9 mouse cellular contexts compared by ENCODE assay signal in the genomic region with DNA sequence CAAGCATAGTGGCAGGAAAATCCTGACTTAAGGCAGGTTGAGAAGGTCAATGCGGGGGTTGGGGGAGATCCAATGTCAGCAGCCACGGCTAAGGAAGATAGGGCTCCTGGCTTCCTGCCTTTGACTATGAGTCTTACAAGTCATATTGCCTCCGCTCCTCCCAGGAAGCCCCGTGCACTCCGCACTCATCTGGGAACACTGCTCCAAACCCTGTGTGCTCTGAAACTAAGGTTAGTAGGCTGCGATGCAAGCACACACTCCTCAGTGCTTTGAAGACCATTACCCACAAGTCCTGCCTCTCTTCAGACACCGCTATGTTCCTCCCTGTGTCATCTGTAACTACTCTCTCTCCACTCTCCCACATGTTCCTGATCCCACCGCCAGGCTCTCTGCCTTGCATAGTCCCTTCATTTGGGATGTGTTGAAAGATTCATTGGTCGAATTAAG.
A peak's percentile ranks its signal among the peaks of the same experiment; 100 is the strongest.
DNase-seq lines count a peak whose midpoint lies in the region; ATAC-seq and TF ChIP-seq lines count a peak whose summit lies in the region.
"Had no signal": no experiment of that assay in that cellular context is flagged by ENCODE, and none has a peak within 500 bp of the region (broad histone marks: within the 10 kb centered on the region; RNA-seq: fewer than 3 reads in every experiment).

No protein-coding gene starts in this region.

- peaks cover 3% of the 10 kb centered on the region; the same call in 1 of the 2 replicates for H3K36me3 ChIP-seq in liver, adult 2 months (ENCODE audit: control insufficient read depth, insufficient read depth, low read length)
- peaks cover 11% of the 10 kb centered on the region for H3K36me3 ChIP-seq in heart, embryonic 10.5 days
- peaks cover 8% of the 10 kb centered on the region for H3K36me3 ChIP-seq in kidney, embryonic 16.5 days (ENCODE audit: insufficient read depth, low read length)
- H3K36me3 ChIP-seq: G1E had no signal

- peaks cover 2% of the 10 kb centered on the region; the same call in 1 of the 2 replicates for H3K27me3 ChIP-seq in liver, adult 2 months (ENCODE audit: control insufficient read depth, insufficient read depth, low read length)
- H3K27me3 ChIP-seq in heart, embryonic 10.5 days (ENCODE audit: insufficient read depth, poor library complexity, severe bottlenecking), result no peaks in the 10 kb centered on the region
- H3K27me3 ChIP-seq in kidney, embryonic 16.5 days (ENCODE audit: insufficient read depth, low read length), result no peaks in the 10 kb centered on the region

- no peaks in the 10 kb centered on the region; the same call in 1 of the 2 replicates for H3K79me2 ChIP-seq in liver, adult 2 months (ENCODE audit: control insufficient read depth, insufficient read depth, low read length)

- no peak for TF ChIP-seq POLR2A in liver, adult 2 months (IDR thresholded peaks at IDR 0.05; ENCODE audit: extremely low read depth, insufficient read depth, low read length)

- H3K4me3 ChIP-seq in liver, adult 2 months (ENCODE audit: insufficient read depth, low read depth, low read length), result peak overlapping the region; percentile 73
- H3K4me3 ChIP-seq in heart, embryonic 10.5 days, result peak overlapping the region; percentile 80
- peak overlapping the region; percentile 61 for H3K4me3 ChIP-seq in kidney, embryonic 16.5 days (ENCODE audit: low read length)

- 65% methylated on average over 9 of the region's 9 CpGs for WGBS in liver, adult 2 months
- WGBS in heart, embryonic 10.5 days, result 43% methylated on average over 9 of the region's 9 CpGs
- 33% methylated on average over 9 of the region's 9 CpGs for WGBS in kidney, embryonic 16.5 days

- H3K9ac ChIP-seq in liver, adult 2 months (ENCODE audit: low read depth, low read length), result peak overlapping the region; percentile 60
- peak overlapping the region; percentile 69 for H3K9ac ChIP-seq in kidney, embryonic 16.5 days (replicated peaks; ENCODE audit: low read length)

- ATAC-seq in kidney, embryonic 16.5 days (ENCODE audit: low FRiP score, low TSS enrichment), result peak; percentile 35

- peak overlapping the region; percentile 61 for H3K4me2 ChIP-seq in kidney, embryonic 16.5 days (replicated peaks; ENCODE audit: low read depth, low read length)

- 0 out of 2 replicates have a peak, but pooled peaks cover 2% of the 10 kb centered on the region for H3K4me1 ChIP-seq in liver, adult 2 months (ENCODE audit: control insufficient read depth, insufficient read depth, low read length)
- peaks cover 69% of the 10 kb centered on the region for H3K4me1 ChIP-seq in heart, embryonic 10.5 days
- peaks cover 36% of the 10 kb centered on the region for H3K4me1 ChIP-seq in kidney, embryonic 16.5 days (ENCODE audit: insufficient read depth, low read length)

- intact Hi-C loops in left cerebral cortex, postnatal 14 days (cut with DNase I), result loop anchor here (5.0 kb wide), 1 partner anchor 40 kb away; no protein-coding TSS in a partner anchor

- H3K27ac ChIP-seq in liver, adult 2 months (replicated peaks; ENCODE audit: insufficient read depth, low read depth, low read length), result peak overlapping the region; percentile 80
- peak overlapping the region; percentile 97 for H3K27ac ChIP-seq in heart, embryonic 10.5 days
- peak overlapping the region; percentile 71 for H3K27ac ChIP-seq in kidney, embryonic 16.5 days (ENCODE audit: low read length)

- no peaks in the 10 kb centered on the region for H3K9me3 ChIP-seq in heart, embryonic 10.5 days
- no peaks in the 10 kb centered on the region; the same call in 1 of the 2 replicates for H3K9me3 ChIP-seq in kidney, embryonic 16.5 days (ENCODE audit: low read length)

- peak; percentile 14 for DNase-seq in liver, adult 2 months (ENCODE audit: extremely low read depth, low read depth, low spot score)
- DNase-seq in liver, result no peak
- DNase-seq in heart, embryonic 10.5 days (ENCODE audit: low spot score), result no peak
- peak; percentile 34 to 41 for DNase-seq in lung, postnatal 4 days
- DNase-seq in retina, postnatal 1 day, result no peak
- DNase-seq in T-cell, adult 2 months (ENCODE audit: low spot score), result no peak
- no peak for DNase-seq in left cerebral cortex, postnatal 14 days (ENCODE audit: low spot score in 2 of 2)

- no peak for TF ChIP-seq CTCF in liver, adult 2 months (IDR thresholded peaks at IDR 0.05; ENCODE audit: low read depth, low read length)

Comparison
In these comparisons a context has a peak if more than half of its experiments do, and no peak if none do; other contexts are left out.
1. DNase-seq: peak in liver, adult 2 months (single experiment) and lung, postnatal 4 days (2 of 2); none in liver (single experiment), heart, embryonic 10.5 days (single experiment), retina, postnatal 1 day (single experiment), T-cell, adult 2 months (single experiment) and left cerebral cortex, postnatal 14 days (0 of 2).
2. Peak in every context shown above with its lines, with median percentiles within 50 percentile points of each other: H3K27ac ChIP-seq and H3K4me3 ChIP-seq.